Mouse (Mus musculus) forebrain, embryonic 12.5 days (tissue): Measurements from ENCODE around the gene P2ry13. TPM values are rescaled to one million over a fixed set of nuclear protein-coding genes. Genes with fewer than 3 reads are reported as not detected.

Source experiments
- ATAC-seq: fragments of 200-750 bp; cut with Nextera tagmentation; 2 replicates; pipeline ENCODE4 v1.8.0; 2017; ENCODE audit warnings: moderate TSS enrichment; ENCODE audit not compliant: low FRiP score
- H3K27ac ChIP-seq: fragments of 300-500 bp; sonication (generic); 2 replicates; pipeline ENCODE4 v1.5.1; 2016; ENCODE audit warnings: mild to moderate bottlenecking
- H3K27me3 ChIP-seq: fragments of 300-500 bp; sonication (generic); 2 replicates; pipeline ENCODE4 v1.6.1; 2016; ENCODE audit warnings: mild to moderate bottlenecking
- H3K36me3 ChIP-seq: fragments of 300-500 bp; sonication (generic); replicated peaks from 2 replicates; pipeline ENCODE4 v1.6.1; 2016; ENCODE audit warnings: mild to moderate bottlenecking
- H3K4me1 ChIP-seq: fragments of 300-500 bp; sonication (generic); 2 replicates; pipeline ENCODE4 v1.6.1; 2016
- H3K4me2 ChIP-seq: fragments of 300-500 bp; sonication (generic); 2 replicates; pipeline ENCODE4 v1.6.1; 2016; ENCODE audit warnings: mild to moderate bottlenecking, moderate library complexity
- H3K4me3 ChIP-seq: fragments of 300-500 bp; sonication (generic); replicated peaks from 2 replicates; pipeline ENCODE4 v1.5.1; 2016; ENCODE audit warnings: mild to moderate bottlenecking
- H3K9ac ChIP-seq: fragments of 300-500 bp; sonication (generic); 2 replicates; pipeline ENCODE4 v1.6.1; 2016; ENCODE audit warnings: mild to moderate bottlenecking
- H3K9me3 ChIP-seq: fragments of 300-500 bp; sonication (generic); 2 replicates; pipeline ENCODE4 v1.6.1; 2016
- WGBS: fragments of 180-500 bp; shearing (Covaris S2); methylation state at CpG from one replicate; pipeline ENCODE4 v1.1.7; 2016; 5-methylcytosine and 5-hydroxymethylcytosine counted together
- polyA plus RNA-seq: library from polyadenylated mRNA; unstranded; fragments of >200 nt; fragmentation: Nextera tagmentation; extraction: Ambion mirVana; gene quantifications from 2 replicates; pipeline ENCODE4 v1.2.1, GENCODE M21; 2016

Gene P2ry13
- polyA plus RNA-seq, 1 experiment from 2014 or later, result 1.2 TPM

DNA sequence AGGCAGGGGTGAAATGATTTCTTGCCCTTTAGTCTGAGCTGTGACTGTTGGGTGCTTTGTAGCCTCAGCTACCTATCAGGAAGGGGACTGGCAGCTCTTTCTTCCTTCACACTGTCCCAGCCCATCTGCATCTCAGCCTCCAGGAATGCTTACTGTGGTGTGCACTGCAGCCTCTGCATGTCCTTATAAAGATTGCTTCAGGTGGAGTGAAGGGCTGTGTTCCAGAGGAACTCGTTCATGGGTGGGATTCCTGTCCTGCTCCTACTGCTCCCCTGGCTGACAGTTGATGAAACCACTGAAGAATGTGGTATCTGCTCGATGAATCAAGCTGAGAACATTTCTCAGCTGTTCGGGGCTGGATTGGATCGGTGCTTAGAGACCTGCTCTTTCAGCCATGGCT is 23.3 kb downstream of the P2ry13 start:
- Histone ChIP-seq H3K27me3 (no peaks in the 10 kb centered on the region), H3K27ac (no peak overlapping the region), H3K9me3 (no peaks in the 10 kb centered on the region), H3K4me1 (no peaks in the 10 kb centered on the region), H3K4me3 (no peak overlapping the region), H3K36me3 (no peaks in the 10 kb centered on the region), H3K9ac (no peak overlapping the region), H3K4me2 (no peak overlapping the region)
- 88% methylated on average over 4 of the region's 4 CpGs for WGBS
- ATAC-seq, result no peak

- 94% methylated on average over 4 of the region's 4 CpGs for WGBS
- H3K4me1 ChIP-seq, result no peaks in the 10 kb centered on the region
- no peak overlapping the region for H3K4me3 ChIP-seq
- H3K36me3 ChIP-seq, result no peaks in the 10 kb centered on the region
- no peak overlapping the region for H3K27ac ChIP-seq
- no peaks in the 10 kb centered on the region for H3K9me3 ChIP-seq
- H3K4me2 ChIP-seq, result no peak overlapping the region
- no peak overlapping the region for H3K9ac ChIP-seq
- H3K27me3 ChIP-seq, result no peaks in the 10 kb centered on the region
- no peak for ATAC-seq
These were observed 25.0 kb downstream of the P2ry13 start for GRCm38 (mm10) chr3:59185662-59186061.

- H3K27ac ChIP-seq, result no peak overlapping the region
- H3K4me3 ChIP-seq, result no peak overlapping the region
- H3K4me2 ChIP-seq, result no peak overlapping the region
- no peak overlapping the region for H3K9ac ChIP-seq
- peak; percentile 46; the same call in 1 of the 2 replicates for ATAC-seq
- no peaks in the 10 kb centered on the region for H3K4me1 ChIP-seq
- no peaks in the 10 kb centered on the region for H3K27me3 ChIP-seq
- no peaks in the 10 kb centered on the region for H3K9me3 ChIP-seq
- no peaks in the 10 kb centered on the region for H3K36me3 ChIP-seq
These were observed 28.6 kb downstream of the P2ry13 start for GRCm38 (mm10) chr3:59182129-59182528.

DNA sequence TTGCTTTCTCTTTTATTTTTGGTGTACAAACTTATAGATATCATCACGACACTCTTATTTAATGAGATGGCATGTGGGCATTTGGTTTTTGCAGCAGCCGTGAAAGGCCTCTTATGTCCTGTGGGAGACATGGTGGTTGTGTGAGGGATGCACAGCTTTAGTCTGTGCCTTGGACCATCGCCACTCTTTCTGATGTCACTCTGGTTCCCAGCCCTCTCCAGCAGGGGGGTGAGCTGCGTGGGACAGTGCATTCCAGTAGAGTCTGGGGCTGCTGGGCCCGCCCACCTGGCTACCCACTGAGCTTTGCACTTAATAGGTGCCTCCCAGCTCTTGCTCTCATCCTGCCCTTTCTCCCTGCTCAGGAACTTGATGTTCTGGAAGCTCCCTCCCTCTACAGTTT is 29.5 kb downstream of the P2ry13 start:
- Histone ChIP-seq H3K4me3 (no peak overlapping the region), H3K4me1 (no peaks in the 10 kb centered on the region), H3K9me3 (no peaks in the 10 kb centered on the region), H3K9ac (no peak overlapping the region), H3K27me3 (no peaks in the 10 kb centered on the region), H3K36me3 (no peaks in the 10 kb centered on the region), H3K4me2 (no peak overlapping the region), H3K27ac (no peak overlapping the region)
- 67% methylated on average over 5 of the region's 5 CpGs for WGBS
- ATAC-seq, result no peak

DNA sequence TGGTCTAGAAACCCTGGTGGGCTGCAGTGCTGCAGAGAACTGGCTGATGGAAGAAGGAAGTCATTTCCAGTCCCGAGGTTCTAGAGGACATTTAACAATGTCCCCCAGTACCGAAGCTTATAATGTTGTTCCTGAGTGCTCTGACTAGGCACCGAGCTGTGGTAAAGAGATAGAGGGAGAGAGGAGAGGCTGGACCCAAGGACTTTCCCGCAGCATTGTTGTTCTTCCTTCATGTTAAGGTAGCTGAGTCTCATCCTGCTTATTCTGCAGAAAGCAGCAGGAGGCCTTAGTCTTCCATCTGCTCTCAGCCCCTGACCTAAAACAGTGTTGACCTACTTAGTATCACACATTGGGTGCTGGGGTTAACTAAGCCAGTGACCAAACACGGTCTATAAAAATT is 33.8 kb downstream of the P2ry13 start:
- 72% methylated on average over 5 of the region's 5 CpGs for WGBS
- no peak overlapping the region for H3K9ac ChIP-seq
- no peaks in the 10 kb centered on the region for H3K9me3 ChIP-seq
- no peak overlapping the region for H3K4me3 ChIP-seq
- H3K27me3 ChIP-seq, result no peaks in the 10 kb centered on the region
- no peak for ATAC-seq
- H3K4me1 ChIP-seq, result no peaks in the 10 kb centered on the region
- H3K36me3 ChIP-seq, result no peaks in the 10 kb centered on the region
- no peak overlapping the region for H3K27ac ChIP-seq
- H3K4me2 ChIP-seq, result no peak overlapping the region

GRCm38 (mm10) chr3:59175234-59175633 is 35.4 kb downstream of the P2ry13 start:
- no peak overlapping the region for H3K4me3 ChIP-seq
- H3K27ac ChIP-seq, result no peak overlapping the region
- no peaks in the 10 kb centered on the region for H3K27me3 ChIP-seq
- H3K4me1 ChIP-seq, result no peaks in the 10 kb centered on the region
- WGBS, result 48% methylated on average over 5 of the region's 5 CpGs
- no peaks in the 10 kb centered on the region for H3K36me3 ChIP-seq
- H3K9me3 ChIP-seq, result no peaks in the 10 kb centered on the region
- no peak overlapping the region for H3K4me2 ChIP-seq
- peak; percentile 68; the same call in 1 of the 2 replicates for ATAC-seq
- no peak overlapping the region for H3K9ac ChIP-seq

DNA sequence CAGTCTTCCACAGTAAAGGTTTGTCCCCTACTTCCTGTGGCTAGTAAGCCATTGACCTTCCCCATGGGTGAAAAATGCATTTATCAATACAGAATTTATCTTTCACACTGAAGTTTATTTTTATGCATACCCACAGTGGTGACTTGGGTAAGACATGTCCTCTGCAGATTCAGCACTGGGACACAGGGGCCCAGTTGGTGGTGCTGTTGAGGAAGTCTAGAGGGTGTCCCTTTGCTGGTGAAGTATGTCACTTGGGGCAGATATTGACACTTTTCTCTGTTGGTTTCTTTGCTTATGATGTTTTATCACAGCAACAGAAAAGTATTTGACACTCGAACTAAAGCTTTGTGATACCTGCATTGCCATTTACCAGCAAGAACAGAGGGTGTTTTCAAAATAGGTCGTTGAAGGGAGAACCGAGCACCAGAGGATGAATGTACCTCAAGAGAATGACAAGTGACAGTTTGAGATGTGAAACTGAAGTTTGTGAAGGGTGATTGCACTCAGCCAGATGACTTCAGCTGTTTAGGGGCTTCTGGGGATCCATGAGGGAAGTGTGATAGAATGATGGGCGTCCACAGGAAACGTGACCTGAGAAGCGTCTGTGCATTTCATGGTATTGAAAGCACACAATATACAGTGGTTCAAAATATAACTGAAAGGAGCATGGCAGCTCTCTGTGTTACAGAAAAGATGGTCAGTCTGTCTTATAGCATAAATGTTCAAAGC is 36.1 kb downstream of the P2ry13 start:
- Histone ChIP-seq H3K4me2 (no peak overlapping the region), H3K9me3 (no peaks in the 10 kb centered on the region), H3K9ac (no peak overlapping the region), H3K4me3 (no peak overlapping the region), H3K36me3 (no peaks in the 10 kb centered on the region), H3K4me1 (no peaks in the 10 kb centered on the region), H3K27me3 (no peaks in the 10 kb centered on the region), H3K27ac (no peak overlapping the region)
- ATAC-seq, result no peak
- WGBS, result 87% methylated on average over 6 of the region's 6 CpGs

DNA sequence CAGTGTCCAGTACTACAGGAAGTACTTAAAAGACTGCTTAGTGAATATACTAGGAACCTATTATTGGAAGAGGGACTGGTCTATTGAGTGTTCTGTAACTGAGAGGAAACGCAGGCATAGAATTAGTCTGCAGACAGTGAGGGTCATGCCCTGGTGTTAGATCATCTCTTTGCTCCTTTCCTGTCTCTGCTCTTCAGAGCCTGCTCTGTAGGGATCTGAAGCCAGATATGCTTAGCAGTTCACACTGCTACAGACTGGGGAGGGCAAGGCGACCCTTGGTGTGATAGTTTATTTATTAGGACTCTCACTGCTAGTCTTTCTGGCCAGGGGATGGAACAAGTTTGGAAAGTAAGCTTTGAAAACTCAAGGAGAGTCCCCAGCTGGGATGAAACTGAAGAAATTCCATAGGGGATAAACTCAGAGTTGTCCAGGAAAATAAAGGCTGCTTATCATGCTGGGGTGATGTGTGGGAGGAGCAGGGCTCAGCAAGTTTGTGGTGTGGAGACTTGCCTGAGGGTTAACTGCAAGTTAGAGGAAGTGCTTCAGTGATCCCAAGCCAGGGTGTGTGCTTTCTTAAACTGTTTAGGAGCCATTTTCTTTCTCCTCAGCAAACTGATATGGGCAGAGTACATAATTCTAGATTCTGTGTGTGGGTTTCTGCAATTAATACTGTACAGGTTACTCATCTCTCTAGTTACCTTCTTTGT is 40.6 kb downstream of the P2ry13 start:
- no peak overlapping the region for H3K4me2 ChIP-seq
- no peaks in the 10 kb centered on the region for H3K36me3 ChIP-seq
- no peaks in the 10 kb centered on the region for H3K9me3 ChIP-seq
- ATAC-seq, result no peak
- 68% methylated on average over 2 of the region's 2 CpGs for WGBS
- H3K4me1 ChIP-seq, result no peaks in the 10 kb centered on the region
- H3K27me3 ChIP-seq, result no peaks in the 10 kb centered on the region
- no peak overlapping the region for H3K9ac ChIP-seq
- no peak overlapping the region for H3K27ac ChIP-seq
- H3K4me3 ChIP-seq, result no peak overlapping the region

DNA sequence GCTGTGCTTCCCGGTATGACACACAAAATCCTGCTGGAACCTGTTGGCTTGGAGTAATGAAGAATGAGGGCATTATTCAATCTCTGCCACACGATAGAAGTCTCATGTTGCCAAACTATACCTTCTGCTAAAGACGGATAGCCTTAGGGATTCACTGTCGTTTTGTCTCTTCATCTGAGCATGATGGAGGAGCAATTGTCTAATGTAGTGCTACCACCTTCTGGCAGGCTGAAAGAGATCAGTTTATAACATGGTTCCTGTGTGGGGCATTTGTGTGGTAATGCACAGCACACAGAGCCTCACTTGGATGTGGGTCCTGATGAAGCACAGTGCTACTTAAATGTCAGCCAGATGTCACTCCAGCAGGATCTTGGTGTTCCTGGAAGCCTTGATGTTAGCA is 41.5 kb downstream of the P2ry13 start:
- no peaks in the 10 kb centered on the region for H3K9me3 ChIP-seq
- 82% methylated on average over 4 of the region's 4 CpGs for WGBS

GRCm38 (mm10) chr3:59168476-59168875 is 42.2 kb downstream of the P2ry13 start:
- no peak for ATAC-seq
- 89% methylated on average over 6 of the region's 6 CpGs for WGBS
- H3K4me2 ChIP-seq, result no peak overlapping the region

More for the DNA sequence above, 41.5 kb downstream of the P2ry13 start:
- Histone ChIP-seq H3K27ac (no peak overlapping the region), H3K27me3 (no peaks in the 10 kb centered on the region), H3K4me2 (no peak overlapping the region), H3K4me1 (no peaks in the 10 kb centered on the region), H3K36me3 (no peaks in the 10 kb centered on the region), H3K4me3 (no peak overlapping the region), H3K9ac (no peak overlapping the region)
- ATAC-seq, result no peak

GRCm38 (mm10) chr3:59167417-59168054 is 43.1 kb downstream of the P2ry13 start:
- 82% methylated on average over 2 of the region's 2 CpGs for WGBS
- no peaks in the 10 kb centered on the region for H3K9me3 ChIP-seq
- H3K36me3 ChIP-seq, result no peaks in the 10 kb centered on the region
- no peak overlapping the region for H3K4me3 ChIP-seq
- H3K4me1 ChIP-seq, result no peaks in the 10 kb centered on the region
- no peak overlapping the region for H3K27ac ChIP-seq
- H3K4me2 ChIP-seq, result no peak overlapping the region
- H3K27me3 ChIP-seq, result no peaks in the 10 kb centered on the region
- no peak overlapping the region for H3K9ac ChIP-seq
- no peak for ATAC-seq

More at GRCm38 (mm10) chr3:59168476-59168875, 42.2 kb downstream of the P2ry13 start:
- Histone ChIP-seq H3K4me1 (no peaks in the 10 kb centered on the region), H3K27ac (no peak overlapping the region), H3K36me3 (no peaks in the 10 kb centered on the region), H3K4me3 (no peak overlapping the region), H3K9ac (no peak overlapping the region), H3K9me3 (no peaks in the 10 kb centered on the region), H3K27me3 (no peaks in the 10 kb centered on the region)

DNA sequence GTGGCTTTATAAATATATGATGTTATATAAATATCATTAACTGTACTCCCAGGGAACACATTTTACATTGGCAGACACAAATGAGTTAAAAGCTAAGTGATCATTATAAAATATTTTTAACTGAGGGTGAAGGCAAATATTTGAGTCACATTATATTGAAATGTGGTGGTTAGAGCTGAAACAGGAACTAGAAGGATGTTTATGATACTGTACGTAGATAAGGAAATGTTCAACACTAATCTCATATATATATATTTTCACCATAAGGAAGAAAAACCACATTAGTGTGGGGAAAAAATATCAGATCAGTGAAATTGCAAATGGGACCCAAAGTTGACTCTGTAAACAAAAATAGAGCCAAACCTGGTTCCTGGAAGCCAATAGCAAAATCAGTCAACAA is 50.2 kb downstream of the P2ry13 start:
- no peaks in the 10 kb centered on the region for H3K36me3 ChIP-seq
- H3K27me3 ChIP-seq, result no peaks in the 10 kb centered on the region
- no peak overlapping the region for H3K4me3 ChIP-seq
- WGBS, result 90% methylated on average over 1 of the region's 1 CpGs
- H3K27ac ChIP-seq, result no peak overlapping the region
- H3K4me2 ChIP-seq, result no peak overlapping the region
- no peaks in the 10 kb centered on the region for H3K9me3 ChIP-seq
- no peak overlapping the region for H3K9ac ChIP-seq
- no peak for ATAC-seq
- H3K4me1 ChIP-seq, result no peaks in the 10 kb centered on the region
